Mouse (Mus musculus): Measurements from ENCODE around the gene Tspyl3. TPM values are rescaled to one million over a fixed set of nuclear protein-coding genes. Genes with fewer than 3 reads are reported as not detected.

The Tspyl3 gene
- polyA plus RNA-seq (2012; rRNA removed): 1.5 TPM in 2 replicates

GRCm38 (mm10) chr2:153224946-153225594 is at the start of gene Tspyl3:
Gene Tspyl3 (minus strand): TSS chr2:153225441.

DNA sequence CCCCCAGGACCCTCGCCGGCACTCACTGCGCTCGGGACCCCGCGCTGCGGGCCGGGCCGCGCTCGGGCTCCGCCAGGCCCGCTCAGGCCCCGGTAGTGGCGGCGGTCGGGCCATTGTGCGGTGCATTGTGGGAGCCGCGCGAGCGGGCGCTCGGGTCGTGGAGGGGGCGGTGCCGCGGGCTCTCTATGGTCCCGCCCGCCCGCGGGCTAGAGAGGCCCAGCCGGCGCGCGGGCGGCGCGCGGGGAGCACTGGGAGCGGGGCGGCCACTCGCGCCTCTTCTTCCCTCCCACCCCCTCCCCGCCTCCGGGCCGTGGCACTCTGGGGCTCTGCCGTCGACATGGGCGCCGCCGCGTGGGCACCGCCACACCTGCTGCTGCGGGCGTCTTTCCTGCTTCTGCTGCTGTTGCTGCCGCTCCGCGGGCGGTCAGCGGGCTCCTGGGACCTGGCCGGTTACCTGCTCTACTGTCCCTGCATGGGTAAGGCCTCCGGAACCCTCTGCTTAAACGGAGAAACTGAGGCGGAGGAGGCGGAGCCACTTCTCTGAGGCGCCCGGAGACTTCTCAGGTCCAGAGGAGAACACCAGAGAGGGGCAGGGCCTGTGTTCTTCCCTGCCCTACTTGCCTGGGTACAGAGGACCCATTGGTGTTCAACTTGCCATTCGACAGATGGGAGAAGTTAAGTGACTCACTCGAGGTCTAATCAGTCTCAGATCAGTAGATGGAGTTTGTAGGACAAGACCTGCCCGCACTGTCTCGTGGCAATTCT is 16.2 kb upstream of the Tspyl3 start, which contains the start of the genes Plagl2 and Pofut1:
Gene Plagl2 (minus strand): TSS at position 177 of the 765 bp plus-strand sequence.
Gene Pofut1 (plus strand): TSS at position 284 of the 765 bp plus-strand sequence.

Other genes starting within 250 kb of the Tspyl3 start
- 24.3 and 26.5 TPM in 2 replicates for gene Pdrg1, start 210.0 kb downstream of the Tspyl3 start, polyA plus RNA-seq (2012; rRNA removed)
- gene Xkr7, start 193.6 kb downstream of the Tspyl3 start, polyA plus RNA-seq (2012; rRNA removed): not detected in 2 replicates
- 3.6 and 4.5 TPM in 2 replicates for gene Ccm2l, start 159.5 kb downstream of the Tspyl3 start, polyA plus RNA-seq (2012; rRNA removed)
- gene Hck, start 117.0 kb downstream of the Tspyl3 start, polyA plus RNA-seq (2012; rRNA removed): 17.5 and 18.7 TPM in 2 replicates
- gene Tm9sf4, start 64.1 kb downstream of the Tspyl3 start, polyA plus RNA-seq (2012; rRNA removed): 15.3 and 18.3 TPM in 2 replicates
- gene Plagl2, start 16.0 kb upstream of the Tspyl3 start, polyA plus RNA-seq (2012; rRNA removed): 5.5 and 5.6 TPM in 2 replicates
- 5.4 and 5.8 TPM in 2 replicates for gene Pofut1, start 16.1 kb upstream of the Tspyl3 start, polyA plus RNA-seq (2012; rRNA removed)
- 3.2 and 3.8 TPM in 2 replicates for gene Kif3b, start 66.0 kb upstream of the Tspyl3 start, polyA plus RNA-seq (2012; rRNA removed)
- gene Asxl1, start 120.4 kb upstream of the Tspyl3 start, polyA plus RNA-seq (2012; rRNA removed): 6.2 and 7.6 TPM in 2 replicates